Mouse (Mus musculus): ENCODE data around the gene Hmox1. TPM values are rescaled to one million over a fixed set of nuclear protein-coding genes. Genes with fewer than 3 reads are reported as not detected.

The Hmox1 gene
- total RNA-seq, 2 experiments from 2014 or later, result 6.3 to 7.0 TPM

Other genes starting within 250 kb of the Hmox1 start
- gene Isx, start 220.4 kb upstream of the Hmox1 start, total RNA-seq (2021), result not detected
- gene Hmgxb4, start 100.3 kb upstream of the Hmox1 start, total RNA-seq (2021), result 10 to 100 TPM; 23.7 to 25.7 TPM
- 10 to 100 TPM; 37.3 to 38.7 TPM for gene Tom1, start 59.9 kb upstream of the Hmox1 start, total RNA-seq (2021)
- 1 to 10 TPM; 6.2 to 7.1 TPM for gene Mcm5, start 15.9 kb downstream of the Hmox1 start, total RNA-seq (2021)
- 10 to 100 TPM; 60.6 to 67.6 TPM for gene Rasd2, start 120.3 kb downstream of the Hmox1 start, total RNA-seq (2021)